Mouse (Mus musculus) liver, postnatal 0 days (tissue): ENCODE data around the gene Fam171a2.

Source experiments
- CTCF ChIP-seq: sonication (generic); IDR thresholded peaks from 2 replicates; pipeline ENCODE4 v1.5.1; 2016; ENCODE audit warnings: antibody characterized with exemption, low read depth
- EP300 ChIP-seq: IDR thresholded peaks from 2 replicates; pipeline ENCODE4 v1.6.1; 2016; ENCODE audit warnings: antibody characterized with exemption, low read depth, mild to moderate bottlenecking

GRCm38 (mm10) chr11:102448327-102448726 lies 845 bp upstream of the Fam171a2 start:
- TF ChIP-seq CTCF (no peak), EP300 (no peak)
